Mouse (Mus musculus) kidney, adult 2 months (tissue): ENCODE measurements at regions not wholly inside any gene's neighbourhood (a gene's known extent, or its start where the extent isn't known, plus 50 kb on each side); places are given as distances from the start of the nearest gene placed in this dataset.

ENCODE experiments used
- CTCF ChIP-seq: fragments of 200-500 bp; conservative IDR thresholded peaks from 2 replicates; pipeline ENCODE4 v1.5.1; 2011; ENCODE audit warnings: low read depth, mild to moderate bottlenecking, control low read depth, low read length, moderate library complexity, mixed read lengths; ENCODE audit not compliant: insufficient read depth, insufficient read length
- POLR2A ChIP-seq: fragments of 200-500 bp; IDR thresholded peaks from one replicate; pipeline ENCODE4 v1.6.1; 2011; ENCODE audit warnings: low read depth, low read length, control low read depth

DNA sequence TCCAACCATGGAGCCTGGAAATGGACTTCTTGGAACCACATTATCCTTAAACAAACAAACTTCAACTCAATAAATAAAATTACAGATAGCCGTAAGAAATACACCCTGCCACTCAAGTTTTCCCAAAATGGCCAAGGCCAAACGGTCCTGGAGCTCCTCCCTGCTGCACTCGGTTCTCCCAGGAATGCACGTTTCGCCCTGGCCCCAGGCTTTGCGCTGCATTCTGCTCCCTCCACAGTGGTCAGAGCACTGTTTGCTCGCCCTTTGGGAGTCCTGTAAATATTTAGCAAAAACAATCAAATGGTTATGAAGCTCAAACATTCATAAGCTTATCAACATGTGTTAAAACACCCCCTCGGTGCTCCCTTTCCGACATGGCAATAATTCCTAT, 233.4 kb upstream of the Smim15 start:
- TF ChIP-seq CTCF (no peak), POLR2A (no peak)
